Mouse (Mus musculus) myocyte (in vitro differentiated cells): ENCODE data around the gene Homer3. TPM values are rescaled to one million over a fixed set of nuclear protein-coding genes. Genes with fewer than 3 reads are reported as not detected.

ENCODE experiments used
- H3K27me3 ChIP-seq: one replicate; pipeline ENCODE4 v1.6.1; 2011; ENCODE audit not compliant: control insufficient read depth, insufficient read depth, insufficient read length
- H3K36me3 ChIP-seq: one replicate; pipeline ENCODE4 v1.6.1; 2011; ENCODE audit not compliant: control insufficient read depth, insufficient read depth
- H3K4me2 ChIP-seq: one replicate; pipeline ENCODE4 v1.6.1; 2011; ENCODE audit warnings: low read depth, control low read depth
- H3K4me3 ChIP-seq: one replicate; pipeline ENCODE4 v1.5.1; 2011; ENCODE audit warnings: mild to moderate bottlenecking, control low read depth, moderate library complexity
- H3K79me2 ChIP-seq: one replicate; pipeline ENCODE4 v1.6.1; 2011; ENCODE audit not compliant: control insufficient read depth, insufficient read depth
- H3ac ChIP-seq: one replicate; pipeline ENCODE4 v1.6.1; 2011; ENCODE audit not compliant: control insufficient read depth, insufficient read length
- CEBPB ChIP-seq: IDR thresholded peaks from 2 replicates; pipeline ENCODE4 v1.6.1; 2011; ENCODE audit warnings: mild to moderate bottlenecking, moderate library complexity; ENCODE audit not compliant: poor library complexity, insufficient read depth, severe bottlenecking
- E2F4 ChIP-seq: IDR thresholded peaks from one replicate; pipeline ENCODE4 v1.6.1; 2011; ENCODE audit warnings: mild to moderate bottlenecking, control low read depth, moderate library complexity; ENCODE audit not compliant: insufficient read depth
- MAX ChIP-seq: IDR thresholded peaks from one replicate; pipeline ENCODE4 v1.6.1; 2011; ENCODE audit warnings: low read depth, mild to moderate bottlenecking, control low read depth
- MYOD1 ChIP-seq, 3 experiments: IDR thresholded peaks; one replicate each; pipeline ENCODE4 v1.6.1; 2011; ENCODE audit warnings: control low read depth in 2 of 3, low read depth in 2 of 3, mild to moderate bottlenecking in 2 of 3, moderate library complexity in 1 of 3; ENCODE audit not compliant: insufficient read length in 2 of 3, control insufficient read depth in 1 of 3
- MYOG ChIP-seq, 3 experiments: IDR thresholded peaks; one replicate each; pipeline ENCODE4 v1.6.1; 2011; ENCODE audit warnings: control low read depth in 2 of 3, low read depth in 2 of 3, mild to moderate bottlenecking in 2 of 3; ENCODE audit not compliant: insufficient read length in 2 of 3, control insufficient read depth in 1 of 3, insufficient read depth in 1 of 3
- POLR2A ChIP-seq: IDR thresholded peaks from one replicate; pipeline ENCODE4 v1.6.1; 2011; ENCODE audit warnings: low read depth, mild to moderate bottlenecking, control low read depth, moderate library complexity; ENCODE audit not compliant: insufficient read length
- POLR2AphosphoS2 ChIP-seq: IDR thresholded peaks from one replicate; pipeline ENCODE4 v1.6.1; 2011; ENCODE audit warnings: low read depth, control low read depth; ENCODE audit not compliant: insufficient read length
- REST ChIP-seq: IDR thresholded peaks from one replicate; pipeline ENCODE4 v1.6.1; 2011; ENCODE audit warnings: mild to moderate bottlenecking, control low read depth, moderate library complexity; ENCODE audit not compliant: insufficient read depth, insufficient read length
- SRF ChIP-seq: IDR thresholded peaks from one replicate; pipeline ENCODE4 v1.6.1; 2011; ENCODE audit warnings: low read depth; ENCODE audit not compliant: control insufficient read depth, insufficient read length
- TCF12 ChIP-seq: IDR thresholded peaks from one replicate; pipeline ENCODE4 v1.6.1; 2011; ENCODE audit warnings: mild to moderate bottlenecking, control low read depth; ENCODE audit not compliant: poor library complexity, insufficient read depth, severe bottlenecking
- TCF3 ChIP-seq: IDR thresholded peaks from one replicate; pipeline ENCODE4 v1.6.1; 2011; ENCODE audit warnings: low read depth, control low read depth; ENCODE audit not compliant: insufficient read length
- USF1 ChIP-seq: IDR thresholded peaks from one replicate; pipeline ENCODE4 v1.6.1; 2011; ENCODE audit warnings: low read depth, mild to moderate bottlenecking, control low read depth, moderate library complexity
- polyA plus RNA-seq: library from polyadenylated mRNA; unstranded; fragments of >200 nt; fragmentation: generic; extraction: Trizol; gene quantifications from one replicate; pipeline ENCODE4 v1.2.1, GENCODE M21; 2012; ENCODE audit warnings: missing spikeins

Homer3 gene
- polyA plus RNA-seq, 1 experiment: 43.6 TPM

GRCm38 (mm10) chr8:70332070-70332877 lies 49.6 kb downstream of the Homer3 start:
- Histone ChIP-seq H3K79me2 (no peaks in the 10 kb centered on the region), H3ac (no peak overlapping the region), H3K36me3 (peaks cover 32% of the 10 kb centered on the region), H3K4me2 (no peak overlapping the region), H3K27me3 (no peaks in the 10 kb centered on the region), H3K4me3 (no peak overlapping the region)
- TF ChIP-seq CEBPB (no peak), USF1 (no peak), POLR2AphosphoS2 (no peak), E2F4 (no peak), SRF (no peak), MYOG (IDR thresholded peaks at IDR 0.05; ENCODE audit: control insufficient read depth in 1 of 3, insufficient read depth in 1 of 3, insufficient read length in 2 of 3, low read depth in 2 of 3) (no peak), POLR2A (no peak), TCF3 (no peak), MAX (no peak)

GRCm38 (mm10) chr8:70332878-70333202 lies 50.2 kb downstream of the Homer3 start:
- Histone ChIP-seq H3K27me3 (no peaks in the 10 kb centered on the region), H3K4me3 (no peak overlapping the region), H3K79me2 (no peaks in the 10 kb centered on the region), H3ac (no peak overlapping the region), H3K4me2 (no peak overlapping the region), H3K36me3 (peaks cover 32% of the 10 kb centered on the region)
- TF ChIP-seq POLR2AphosphoS2 (peak; percentile 16), MYOD1 (IDR thresholded peaks at IDR 0.05; ENCODE audit: control insufficient read depth in 1 of 3, insufficient read length in 2 of 3, low read depth in 2 of 3) (no peak), REST (no peak), TCF3 (no peak)

DNA sequence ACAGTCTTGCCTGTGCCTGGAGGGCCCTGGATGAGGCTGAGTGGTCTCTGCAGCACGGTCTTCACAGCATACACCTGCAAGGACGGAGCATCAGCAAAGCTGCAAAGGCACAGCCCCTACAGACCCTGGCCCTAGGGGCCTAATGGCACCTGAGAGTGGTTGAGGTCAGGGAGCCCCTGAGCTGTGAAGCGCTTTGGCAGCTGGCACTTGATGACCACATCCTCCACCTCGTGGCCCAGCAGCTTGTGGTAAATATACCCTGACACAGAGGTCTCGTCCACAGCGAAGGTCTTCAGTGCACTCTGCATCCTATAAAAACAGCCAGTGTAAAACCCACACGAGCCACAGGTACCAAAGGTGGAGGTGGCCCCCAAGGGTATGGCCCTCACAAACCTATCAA lies 56.3 kb downstream of the Homer3 start:
- TF ChIP-seq MAX (no peak), REST (no peak), MYOG (IDR thresholded peaks at IDR 0.05; ENCODE audit: control insufficient read depth in 1 of 3, insufficient read depth in 1 of 3, insufficient read length in 2 of 3, low read depth in 2 of 3) (no peak), CEBPB (no peak), SRF (no peak), TCF3 (no peak), TCF12 (no peak), MYOD1 (IDR thresholded peaks at IDR 0.05; ENCODE audit: control insufficient read depth in 1 of 3, insufficient read length in 2 of 3, low read depth in 2 of 3) (no peak), POLR2AphosphoS2 (no peak)
- peaks cover 35% of the 10 kb centered on the region for H3K36me3 ChIP-seq
- no peaks in the 10 kb centered on the region for H3K27me3 ChIP-seq
- no peak overlapping the region for H3ac ChIP-seq
- no peak overlapping the region for H3K4me2 ChIP-seq
- no peak overlapping the region for H3K4me3 ChIP-seq
- H3K79me2 ChIP-seq: peaks cover 22% of the 10 kb centered on the region

DNA sequence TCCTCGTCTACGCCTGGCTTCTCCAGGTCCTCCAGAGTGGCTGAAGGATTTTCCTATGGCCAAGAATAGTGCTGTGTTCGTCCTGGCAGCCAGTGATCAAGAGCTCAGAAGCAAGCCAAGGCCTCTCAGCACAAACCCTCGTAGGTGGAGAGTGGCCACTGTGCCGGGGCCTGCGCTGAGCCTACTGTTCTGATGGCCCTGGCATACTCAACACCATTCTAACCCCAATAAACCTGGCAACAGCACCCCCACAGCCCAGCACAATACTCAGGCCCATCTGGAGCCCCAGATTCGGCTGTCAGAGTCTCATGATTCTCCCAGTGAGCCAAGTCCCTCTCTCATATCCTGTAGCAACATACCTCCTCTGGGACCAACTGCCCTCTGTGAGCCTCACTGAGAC lies 58.0 kb downstream of the Homer3 start:
- no peak overlapping the region for H3ac ChIP-seq
- H3K36me3 ChIP-seq: peaks cover 20% of the 10 kb centered on the region
- H3K4me2 ChIP-seq: no peak overlapping the region
- H3K27me3 ChIP-seq: no peaks in the 10 kb centered on the region
- H3K79me2 ChIP-seq: peaks cover 39% of the 10 kb centered on the region
- no peak overlapping the region for H3K4me3 ChIP-seq
- TF ChIP-seq REST (no peak), TCF3 (no peak), SRF (no peak), POLR2AphosphoS2 (no peak), USF1 (no peak)

DNA sequence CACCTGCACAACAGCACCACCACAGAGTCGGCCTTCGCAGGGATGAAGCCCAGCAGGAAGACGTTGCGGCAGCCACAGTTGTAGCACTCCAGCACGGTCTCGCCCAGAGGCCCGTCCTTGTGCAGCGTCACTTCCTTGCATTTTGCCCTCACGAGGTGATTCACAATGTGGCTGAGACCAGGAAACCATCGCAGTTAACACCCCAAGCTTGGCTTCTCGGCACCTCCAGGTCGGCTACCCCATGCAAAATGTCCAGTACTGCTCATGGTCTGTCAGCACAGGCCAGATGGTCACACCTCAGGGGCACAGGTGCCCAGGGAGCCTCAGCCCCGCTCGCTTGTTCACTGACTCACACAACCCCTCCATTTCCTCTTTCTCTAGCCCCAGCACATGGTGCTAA lies 59.4 kb downstream of the Homer3 start:
- peaks cover 53% of the 10 kb centered on the region for H3K79me2 ChIP-seq
- H3ac ChIP-seq: no peak overlapping the region
- H3K36me3 ChIP-seq: peaks cover 11% of the 10 kb centered on the region
- H3K4me2 ChIP-seq: no peak overlapping the region
- H3K4me3 ChIP-seq: no peak overlapping the region
- no peak for TF ChIP-seq TCF3
- no peak for TF ChIP-seq POLR2A
- TF ChIP-seq SRF: no peak
- no peak for TF ChIP-seq REST
- no peak for TF ChIP-seq USF1
- H3K27me3 ChIP-seq: no peaks in the 10 kb centered on the region

DNA sequence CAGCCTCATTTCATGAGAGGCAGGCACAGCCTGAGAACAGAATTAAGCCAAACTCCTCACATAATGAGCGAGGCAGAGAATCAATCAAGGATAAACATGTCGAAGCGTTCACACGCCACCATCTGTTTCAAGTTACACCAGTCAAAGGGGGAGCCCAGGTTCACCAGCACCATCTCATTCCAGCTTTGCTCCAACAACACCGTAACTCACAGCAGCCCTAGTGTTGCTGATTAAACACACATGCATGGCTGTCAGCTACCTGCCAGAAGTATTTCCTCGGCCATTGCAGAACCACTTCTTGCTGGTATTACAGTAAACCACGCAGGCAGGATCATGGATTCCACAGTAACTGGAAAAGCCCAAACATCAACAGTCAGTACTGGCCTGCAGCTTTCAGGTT lies 60.4 kb downstream of the Homer3 start:
- peaks cover 11% of the 10 kb centered on the region for H3K36me3 ChIP-seq
- no peak overlapping the region for H3K4me3 ChIP-seq
- TF ChIP-seq CEBPB (no peak), POLR2AphosphoS2 (no peak), MYOG (IDR thresholded peaks at IDR 0.05; ENCODE audit: control insufficient read depth in 1 of 3, insufficient read depth in 1 of 3, insufficient read length in 2 of 3, low read depth in 2 of 3) (no peak), TCF12 (no peak)

More for the DNA sequence above, 60.4 kb downstream of the Homer3 start:
- H3K4me2 ChIP-seq: no peak overlapping the region
- H3K27me3 ChIP-seq: no peaks in the 10 kb centered on the region
- H3ac ChIP-seq: no peak overlapping the region
- peaks cover 63% of the 10 kb centered on the region for H3K79me2 ChIP-seq
